In genomic region chr16:93766956-93767355, GRCm38 (mm10) we compare ENCODE assay signal across 8 mouse cellular contexts. TPM values are rescaled to one million over a fixed set of nuclear protein-coding genes. Genes with fewer than 3 reads are reported as not detected.
DNase-seq lines count a peak whose midpoint lies in the region.

No protein-coding gene starts in this region.

- 64% methylated on average over 4 of the region's 4 CpGs for WGBS in macrophage (ENCODE audit: missing documents)

- H3K4me3 ChIP-seq in macrophage (ENCODE audit: inconsistent target), result no peak overlapping the region

- peak; percentile 30 for DNase-seq in gastrocnemius, postnatal 10 days
- no peak for DNase-seq in gastrocnemius, postnatal 4 days (ENCODE audit: low spot score in 2 of 2)
- peak; percentile 51 for DNase-seq in A20 (ENCODE audit: low read depth, low spot score)
- peak; percentile 74 for DNase-seq in adipocyte (ENCODE audit: low spot score)
- DNase-seq in embryo, embryonic 9.5 days (ENCODE audit: extremely low spot score), result peak; percentile 44
- peak; percentile 67 for DNase-seq in kidney, postnatal 10 days
- DNase-seq in urinary bladder, postnatal 36 days (ENCODE audit: low spot score in 2 of 2), result peak; percentile 53 to 54

- peaks cover 69% of the 10 kb centered on the region for H3K36me3 ChIP-seq in macrophage (ENCODE audit: inconsistent target)

- peak overlapping the region; percentile 35 for H3K27ac ChIP-seq in macrophage

- H3K79me2 ChIP-seq in macrophage (ENCODE audit: inconsistent target), result no peaks in the 10 kb centered on the region

RNA-seq across cellular contexts. Expression of gene Dop1b, which starts 55.3 kb away (rescaled TPM):
- total RNA-seq in gastrocnemius, postnatal 10 days (2021), result 10 to 100 TPM; 34.7 to 37.7 TPM
- total RNA-seq in gastrocnemius, postnatal 4 days (2021), result 10 to 100 TPM; 32.0 to 35.0 TPM
- 100 to 1,000 TPM; 102 to 263 (median 143) TPM for total RNA-seq in macrophage (2018; cell fraction: chromatin; rRNA removed)
- 10 to 100 TPM; 29.1 to 56.1 (median 36.6) TPM for total RNA-seq in macrophage (2018; cell fraction: cytosol; rRNA removed)
- 100 to 1,000 TPM in 7 of 26 experiments, 10 to 100 TPM in 19; 58.1 to 121 (median 88.9) TPM for total RNA-seq in macrophage (2018; cell fraction: nucleus; rRNA removed)
- polyA plus RNA-seq in macrophage (2018), result 22.6 to 30.7 TPM (median 29.9 TPM) in 3 replicates

Comparison
In these comparisons a context has a peak if more than half of its experiments do, and no peak if none do; other contexts are left out.
1. DNase-seq: peak in gastrocnemius, postnatal 10 days (single experiment), A20 (single experiment), adipocyte (single experiment), embryo, embryonic 9.5 days (single experiment), kidney, postnatal 10 days (single experiment) and urinary bladder, postnatal 36 days (2 of 2); none in gastrocnemius, postnatal 4 days (0 of 2).